Mouse (Mus musculus) layer of hippocampus, adult 8-10 months (tissue): ENCODE measurements around the gene Mmd2. TPM values are rescaled to one million over a fixed set of nuclear protein-coding genes. Genes with fewer than 3 reads are reported as not detected.

ENCODE experiments used
- DNase-seq, 2 experiments: peaks; one replicate each; pipeline ENCODE4 v3.0.0; 2022; ENCODE audit warnings: low spot score in 2 of 2
- total RNA-seq, 4 experiments: library from RNA; stranded (reverse); gene quantifications; 2 replicates each; pipeline ENCODE4 v1.2.4; 2022

Mmd2 gene
- total RNA-seq, 4 experiments from 2014 or later = 134 to 158 (median 153) TPM

DNA sequence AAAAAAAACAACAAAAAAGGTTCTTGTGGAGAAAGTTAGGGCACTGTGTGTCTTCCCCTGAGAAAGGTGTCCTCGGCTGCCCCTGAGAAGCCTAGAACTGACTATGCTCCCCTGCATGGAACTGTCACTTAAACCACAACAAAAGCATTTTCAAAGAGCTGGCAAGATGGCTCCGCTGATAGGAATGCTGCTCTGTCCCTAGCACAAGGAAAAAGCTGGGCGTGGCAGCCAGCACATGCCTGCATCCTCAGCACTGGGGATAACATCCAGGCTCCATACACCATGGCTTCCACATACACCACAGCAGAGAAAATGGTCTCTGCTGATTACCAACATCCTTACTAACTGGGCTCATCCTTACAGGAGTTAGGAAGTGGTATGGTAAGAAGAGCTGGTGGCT lies 61.5 kb downstream of the Mmd2 start:
- no peak for DNase-seq

DNA sequence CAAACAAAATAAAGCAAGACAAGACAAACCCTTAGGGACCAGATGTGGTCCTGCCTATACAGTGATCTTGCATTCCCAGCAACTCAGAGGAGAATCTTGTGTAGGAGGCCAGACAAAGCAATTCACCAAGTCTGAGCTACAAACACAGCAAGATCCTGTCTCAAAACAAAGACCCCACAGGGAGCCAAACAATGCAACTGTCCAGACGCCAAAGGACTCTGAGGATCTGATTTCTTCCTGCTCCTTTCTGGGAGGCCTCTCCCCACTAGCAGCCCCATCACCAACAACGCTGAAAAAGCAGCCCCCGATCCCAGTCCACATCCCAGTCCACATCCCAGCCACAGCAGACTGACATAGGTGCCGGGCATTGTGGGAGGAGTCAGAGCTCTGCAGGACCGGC lies 62.3 kb downstream of the Mmd2 start:
- no peak for DNase-seq

DNA sequence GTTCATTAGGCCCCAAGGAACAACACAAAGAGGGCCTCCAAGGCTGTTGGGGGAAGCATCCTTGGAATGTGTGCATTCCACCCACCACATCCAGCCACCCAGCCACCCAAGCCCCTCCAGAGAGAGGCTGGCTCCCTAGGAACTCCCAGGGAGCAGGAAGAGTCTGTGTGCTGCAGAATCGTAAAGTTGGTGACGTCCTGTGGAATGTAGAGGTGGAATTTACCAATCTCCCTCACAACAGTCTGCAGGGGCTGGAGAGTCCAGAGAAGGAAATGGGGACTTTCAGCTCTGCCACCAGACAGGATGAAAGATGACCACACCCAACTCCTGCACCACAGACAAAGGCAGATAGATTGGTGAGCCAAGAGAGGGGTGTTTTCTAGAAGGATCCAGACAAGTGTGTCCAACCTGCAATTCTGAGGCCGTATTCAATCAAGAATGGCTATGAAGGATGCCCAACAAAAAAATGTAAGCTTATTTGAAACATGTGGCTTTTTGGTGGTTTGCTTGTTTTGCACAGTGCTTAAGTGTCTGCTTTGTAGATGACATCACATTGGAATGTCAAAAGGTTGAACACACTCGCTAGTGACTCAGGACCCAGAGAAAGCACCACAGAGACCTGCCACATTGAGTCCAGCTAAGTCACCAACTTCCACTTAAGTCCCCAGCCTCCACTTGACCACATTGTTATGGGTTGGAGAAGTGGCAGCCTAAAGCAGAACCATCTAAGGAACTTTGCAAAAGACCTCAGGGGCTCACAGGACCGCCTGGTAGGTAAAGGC lies 63.4 kb downstream of the Mmd2 start:
- DNase-seq = no peak

DNA sequence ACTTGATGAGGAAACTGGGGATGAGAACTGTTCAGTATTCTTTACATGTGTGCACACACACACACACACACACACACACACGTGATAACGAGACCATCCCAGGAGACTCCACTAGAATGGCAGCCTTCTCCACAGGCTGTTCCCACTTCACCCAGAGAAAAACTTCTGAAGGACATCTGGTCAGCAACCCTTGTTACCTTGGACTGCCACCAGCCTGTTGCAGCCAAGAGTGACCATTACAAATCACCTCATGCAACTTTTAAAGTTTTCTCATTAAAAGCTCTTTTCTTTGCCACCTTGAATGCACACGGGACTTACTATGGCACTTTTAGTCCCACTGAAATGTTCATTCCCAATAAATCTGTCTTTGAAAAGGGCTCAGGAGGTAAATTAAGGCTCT lies 71.3 kb downstream of the Mmd2 start:
- DNase-seq = no peak

DNA sequence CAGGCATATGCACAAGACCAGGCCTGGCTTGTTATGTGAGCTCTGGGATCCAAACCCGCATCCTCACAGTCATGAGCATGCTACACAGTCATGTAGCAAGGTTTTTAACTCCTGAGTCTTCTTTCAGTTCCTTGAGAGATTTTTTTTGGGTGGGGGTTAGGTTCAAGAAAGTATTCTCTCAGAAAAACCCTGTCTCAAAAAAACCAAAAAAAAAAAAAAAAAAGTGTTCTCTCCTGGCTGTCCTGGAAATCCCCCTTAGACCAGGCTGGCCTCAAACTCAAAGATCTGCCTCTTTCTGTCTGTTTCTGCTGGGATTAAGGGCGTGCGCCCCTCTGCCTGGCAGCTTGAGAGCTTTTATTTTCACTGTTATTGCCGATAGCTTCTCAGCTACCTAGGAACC lies 73.2 kb downstream of the Mmd2 start:
- no peak for DNase-seq

DNA sequence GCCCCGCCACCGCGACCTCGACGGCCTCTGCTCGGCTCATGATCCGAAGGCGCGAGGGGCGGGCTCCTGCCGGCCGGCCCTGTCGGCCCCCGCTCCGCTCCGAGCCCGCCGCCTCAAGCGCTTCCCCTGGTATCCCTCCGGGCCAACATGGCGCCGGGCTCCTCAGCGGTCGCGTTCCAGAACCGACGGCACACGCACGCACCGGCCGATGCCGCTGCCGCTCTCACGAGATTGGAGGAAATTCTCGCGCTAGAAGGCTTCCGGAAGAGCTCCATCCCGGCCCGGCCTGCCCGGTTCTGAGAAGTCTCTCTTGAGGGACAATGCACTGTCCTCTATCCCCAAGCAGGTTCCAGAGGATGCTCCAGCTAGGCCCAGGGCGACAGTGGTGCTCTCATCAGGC lies 78.7 kb downstream of the Mmd2 start, which contains the start of gene Papolb:
Gene Papolb, minus strand, starts transcription at position 162 of the 400 bp plus-strand sequence.
- no peak for DNase-seq

DNA sequence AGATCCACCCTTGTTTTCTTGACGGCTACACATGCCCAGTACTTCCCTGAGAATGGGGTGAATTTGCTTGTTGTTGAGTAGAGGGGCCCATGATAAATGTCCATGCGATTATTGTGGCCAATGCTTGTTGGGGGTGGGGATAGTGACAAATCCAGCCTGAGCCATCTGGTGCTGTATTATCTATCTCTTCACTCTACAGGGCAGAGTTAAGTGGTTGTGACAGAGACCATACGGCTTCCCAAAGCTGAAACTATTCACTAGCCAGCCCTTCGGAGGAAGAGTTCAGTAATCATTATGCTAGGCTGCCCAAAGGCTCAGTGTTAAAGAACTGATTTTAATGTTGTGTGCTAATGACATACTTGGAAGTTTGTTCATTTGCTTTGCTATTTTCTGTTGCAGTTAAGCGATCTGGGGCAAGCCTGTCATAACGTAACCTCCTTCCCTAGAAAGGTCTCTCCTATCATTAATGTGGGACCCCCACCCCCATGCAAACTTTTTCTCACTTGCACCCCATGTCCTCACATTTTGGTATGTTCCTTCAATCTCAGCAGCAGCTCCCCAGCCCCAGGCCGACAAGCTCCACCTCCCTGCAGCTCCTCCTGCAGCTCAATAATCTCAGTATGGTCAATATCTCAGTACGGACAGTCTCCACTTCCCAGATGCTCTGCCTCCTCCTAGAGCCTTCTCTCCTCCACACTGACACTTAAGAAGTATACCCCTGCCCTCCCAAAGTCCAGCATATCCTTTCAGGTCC lies 83.7 kb downstream of the Mmd2 start:
- no peak for DNase-seq

DNA sequence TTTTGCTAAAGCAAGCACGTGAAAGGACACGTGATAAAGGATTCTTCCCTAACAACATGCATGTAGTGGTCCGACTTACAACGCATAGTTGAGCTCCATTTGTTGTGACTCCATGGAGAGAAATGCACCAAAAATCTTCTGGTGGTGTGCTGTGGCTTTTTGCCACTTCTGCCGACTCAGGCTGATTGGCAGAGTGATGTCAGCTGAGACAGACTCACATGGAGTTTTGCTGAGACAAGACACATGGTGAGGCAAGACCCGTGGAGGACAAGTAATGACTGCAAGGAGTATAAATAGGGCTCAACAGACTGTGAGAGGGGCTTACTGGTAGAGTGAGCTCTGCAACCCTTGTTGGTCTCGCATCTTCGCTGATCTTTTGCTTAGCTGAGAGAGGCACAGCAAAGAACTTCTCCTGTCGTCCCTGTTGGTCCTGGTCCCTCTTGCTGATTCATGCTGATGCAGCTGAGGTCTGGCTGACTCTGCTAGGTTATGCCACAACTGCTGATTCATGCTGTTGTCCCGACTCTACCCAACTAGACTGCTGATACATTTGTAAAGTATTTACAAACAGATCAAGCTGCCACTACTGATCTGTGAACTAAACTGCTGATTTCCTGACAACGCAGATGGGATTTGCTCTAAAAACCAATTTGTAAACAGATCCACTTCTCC lies 87.3 kb downstream of the Mmd2 start:
- DNase-seq = no peak

DNA sequence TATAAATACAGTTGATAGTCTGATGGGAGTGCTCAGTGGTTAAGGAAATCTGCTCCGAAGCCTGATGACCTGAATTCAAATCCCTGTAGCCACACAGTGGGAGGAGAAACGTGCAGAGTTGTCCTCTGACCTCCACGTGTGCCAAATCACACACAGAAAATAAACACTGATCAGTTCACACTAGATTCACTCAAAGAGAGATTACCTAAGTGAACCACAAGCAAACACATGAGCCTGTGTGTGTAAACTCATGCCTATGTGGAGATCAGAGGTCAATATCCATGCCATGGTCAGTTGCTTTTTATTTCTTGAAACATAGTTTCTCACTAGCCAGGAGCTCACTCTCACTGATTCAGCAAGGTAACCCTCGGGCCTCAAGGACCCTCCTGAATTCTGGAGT lies 88.2 kb downstream of the Mmd2 start:
- DNase-seq = no peak

DNA sequence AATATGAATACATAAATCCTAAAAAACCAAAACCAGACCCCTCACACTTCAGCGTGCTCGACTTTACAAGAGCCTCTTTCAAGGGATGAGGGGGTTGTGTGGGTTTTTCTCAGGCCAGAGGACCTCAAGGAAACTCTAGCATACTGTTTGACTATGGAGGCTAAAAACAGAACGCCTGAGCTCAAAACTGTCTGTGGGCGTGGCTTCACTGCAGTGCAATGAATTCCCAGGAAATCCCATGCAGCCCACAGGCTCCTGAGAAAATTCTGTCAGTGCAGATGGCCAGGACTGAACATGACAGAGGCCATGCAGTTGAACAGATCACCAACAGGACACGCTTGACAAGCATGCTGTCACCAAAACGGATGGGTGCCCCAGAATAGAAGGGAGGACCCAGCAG lies 89.6 kb downstream of the Mmd2 start:
- DNase-seq = no peak

Other genes starting within 250 kb of the Mmd2 start
- 10 to 100 TPM; 45.5 to 49.7 (median 48.7) TPM for gene Foxk1, start 207.3 kb downstream of the Mmd2 start, total RNA-seq
- 10 to 100 TPM; 22.8 to 30.2 (median 26.2) TPM for gene Ap5z1, start 144.9 kb downstream of the Mmd2 start, total RNA-seq
- under 1 TPM; 0.55 to 0.87 (median 0.66) TPM for gene Papolb, start 78.7 kb downstream of the Mmd2 start, total RNA-seq
- gene Radil, start 57.7 kb downstream of the Mmd2 start, total RNA-seq = 10 to 100 TPM; 12.2 to 18.1 (median 13.7) TPM
- 100 to 1,000 TPM in 1 of 4 experiments, 10 to 100 TPM in 3; 87.7 to 101 (median 92.7) TPM for gene Wipi2, start 18.9 kb upstream of the Mmd2 start, total RNA-seq
- gene Slc29a4, start 83.7 kb upstream of the Mmd2 start, total RNA-seq = 10 to 100 TPM; 35.4 to 39.1 (median 37.8) TPM
- 100 to 1,000 TPM; 131 to 153 (median 136) TPM for gene Tnrc18, start 208.9 kb upstream of the Mmd2 start, total RNA-seq